Mouse (Mus musculus) bone marrow macrophage, adult 2 months (primary cell): ENCODE results near the gene Oas2. TPM values are rescaled to one million over a fixed set of nuclear protein-coding genes. Genes with fewer than 3 reads are reported as not detected.
A peak's percentile ranks its signal among the peaks of the same experiment; 100 is the strongest.

Experiments
- H3K27ac ChIP-seq: 2 replicates; pipeline ENCODE4 v1.5.1; 2012; ENCODE audit warnings: low read depth, low read length; ENCODE audit not compliant: insufficient read depth
- H3K4me1 ChIP-seq: 2 replicates; pipeline ENCODE4 v1.6.1; 2012; ENCODE audit warnings: low read length; ENCODE audit not compliant: control insufficient read depth, insufficient read depth
- H3K4me3 ChIP-seq: 2 replicates; pipeline ENCODE4 v1.5.1; 2012; ENCODE audit warnings: mild to moderate bottlenecking, low read length, moderate library complexity; ENCODE audit not compliant: insufficient read depth
- CTCF ChIP-seq: IDR thresholded peaks from 2 replicates; pipeline ENCODE4 v1.5.1; 2012; ENCODE audit warnings: low read depth, mild to moderate bottlenecking, low read length, moderate library complexity
- POLR2A ChIP-seq: IDR thresholded peaks from 2 replicates; pipeline ENCODE4 v1.6.1; 2012; ENCODE audit warnings: mild to moderate bottlenecking, low read depth, low read length, borderline replicate concordance
- polyA plus RNA-seq: library from polyadenylated mRNA; stranded (reverse); fragments of >200 nt; gene quantifications from 2 replicates; pipeline ENCODE4 v1.2.4, GENCODE M21; 2012; ENCODE audit not compliant: missing spikeins, insufficient read depth, insufficient read length

Oas2 gene
- polyA plus RNA-seq, 1 experiment: 132 TPM

- TF ChIP-seq CTCF (no peak), POLR2A (no peak)
- no peaks in the 10 kb centered on the region for H3K4me1 ChIP-seq
- no peak within 1 kb of the TSS for H3K27ac ChIP-seq
- peak within 1 kb of the TSS; percentile 33 for H3K4me3 ChIP-seq
Measured at GRCm38 (mm10) chr5:120711827-120712226, 37.8 kb downstream of the Oas2 start, which contains the start of gene Dtx1. Dtx1 (minus strand) TSS chr5:120711927.

- Histone ChIP-seq H3K4me1 (no peaks in the 10 kb centered on the region), H3K4me3 (peak overlapping the region; percentile 33), H3K27ac (no peak overlapping the region)
- TF ChIP-seq CTCF: no peak
- TF ChIP-seq POLR2A: no peak
Measured at GRCm38 (mm10) chr5:120711416-120711815, 38.2 kb downstream of the Oas2 start.

- TF ChIP-seq POLR2A (no peak), CTCF (no peak)
- H3K4me3 ChIP-seq: peak overlapping the region; percentile 33
- no peak overlapping the region for H3K27ac ChIP-seq
Measured at GRCm38 (mm10) chr5:120710826-120711248, 38.8 kb downstream of the Oas2 start.

GRCm38 (mm10) chr5:120710161-120710825 lies 39.4 kb downstream of the Oas2 start:
- Histone ChIP-seq H3K4me1 (no peaks in the 10 kb centered on the region), H3K4me3 (no peak overlapping the region), H3K27ac (no peak overlapping the region)
- TF ChIP-seq CTCF: no peak
- no peak for TF ChIP-seq POLR2A

More at GRCm38 (mm10) chr5:120710826-120711248, 38.8 kb downstream of the Oas2 start:
- H3K4me1 ChIP-seq: no peaks in the 10 kb centered on the region

- H3K27ac ChIP-seq: no peak overlapping the region
- H3K4me3 ChIP-seq: no peak overlapping the region
- TF ChIP-seq POLR2A (no peak), CTCF (no peak)
- no peaks in the 10 kb centered on the region for H3K4me1 ChIP-seq
Measured at GRCm38 (mm10) chr5:120706976-120707375, 42.7 kb downstream of the Oas2 start.

- Histone ChIP-seq H3K27ac (no peak overlapping the region), H3K4me3 (no peak overlapping the region), H3K4me1 (no peaks in the 10 kb centered on the region)
- TF ChIP-seq POLR2A (no peak), CTCF (no peak)
Measured at GRCm38 (mm10) chr5:120706541-120706940, 43.1 kb downstream of the Oas2 start.

- no peak overlapping the region for H3K4me3 ChIP-seq
- H3K27ac ChIP-seq: no peak overlapping the region
- no peak for TF ChIP-seq CTCF
- TF ChIP-seq POLR2A: no peak
- H3K4me1 ChIP-seq: no peaks in the 10 kb centered on the region
Measured at GRCm38 (mm10) chr5:120704421-120704820, 45.2 kb downstream of the Oas2 start.

- Histone ChIP-seq H3K4me3 (no peak overlapping the region), H3K27ac (no peak overlapping the region), H3K4me1 (no peaks in the 10 kb centered on the region)
- TF ChIP-seq POLR2A: no peak
Measured at GRCm38 (mm10) chr5:120703660-120704059, 46.0 kb downstream of the Oas2 start.

GRCm38 (mm10) chr5:120702969-120703368 lies 46.7 kb downstream of the Oas2 start:
- Histone ChIP-seq H3K27ac (no peak overlapping the region), H3K4me3 (no peak overlapping the region), H3K4me1 (no peaks in the 10 kb centered on the region)
- TF ChIP-seq POLR2A (no peak), CTCF (no peak)

GRCm38 (mm10) chr5:120702421-120702820 lies 47.2 kb downstream of the Oas2 start:
- no peak for TF ChIP-seq POLR2A
- TF ChIP-seq CTCF: no peak
- H3K4me3 ChIP-seq: no peak overlapping the region
- H3K27ac ChIP-seq: no peak overlapping the region
- no peaks in the 10 kb centered on the region for H3K4me1 ChIP-seq
